Mouse (Mus musculus): Measurements from ENCODE around the gene Notch3. TPM values are rescaled to one million over a fixed set of nuclear protein-coding genes. Genes with fewer than 3 reads are reported as not detected.
A peak's percentile ranks its signal among the peaks of the same experiment; 100 is the strongest.

The Notch3 gene
- total and polyA plus RNA-seq, 3 experiments = 0.08 to 0.50 TPM; not detected in 1

GRCm38 (mm10) chr17:32164780-32165179, 1.9 kb downstream of the Notch3 start:
- no peaks in the 10 kb centered on the region for H3K27me3 ChIP-seq (ENCODE audit: control insufficient read depth in 1 of 2, insufficient read depth in 2 of 2, low read length in 2 of 2)
- TF ChIP-seq ZNF384 (IDR thresholded peaks at IDR 0.05; ENCODE audit: low read depth, low read length) (peak; percentile 71; the same call in 1 of the 2 replicates), NRF1 (IDR thresholded peaks at IDR 0.05; ENCODE audit: insufficient read depth, low read depth, low read length, poor library complexity, severe bottlenecking) (no peak), SMC3 (IDR thresholded peaks at IDR 0.05; ENCODE audit: low read depth, low read length) (no peak)
- H3K4me3 ChIP-seq (ENCODE audit: control insufficient read depth in 1 of 2, insufficient read depth in 1 of 2, low read depth in 2 of 2, low read length in 2 of 2) = no peak overlapping the region
- no peaks in the 10 kb centered on the region for H3K79me2 ChIP-seq (ENCODE audit: control insufficient read depth, insufficient read depth, low read length, poor library complexity)
- H3K4me1 ChIP-seq (ENCODE audit: control insufficient read depth in 1 of 2, insufficient read depth in 2 of 2, low read length in 2 of 2) = peaks cover 14 to 35% of the 10 kb centered on the region in 2 experiments
- H3K27ac ChIP-seq (ENCODE audit: control insufficient read depth, low read depth, low read length) = no peak overlapping the region
- no peak overlapping the region for H3K9ac ChIP-seq (ENCODE audit: control insufficient read depth, low read depth, low read length, poor library complexity, severe bottlenecking)
- no peak for DNase-seq (ENCODE audit: low read depth, low spot score)
- H3K36me3 ChIP-seq (ENCODE audit: control insufficient read depth in 1 of 2, insufficient read depth in 2 of 2, low read length in 2 of 2) = peaks cover 0 to 28% of the 10 kb centered on the region in 2 experiments; a peak in 2 of 4 replicates
- H3K9me3 ChIP-seq (replicated peaks; ENCODE audit: insufficient read depth, low read length) = no peaks in the 10 kb centered on the region

DNA sequence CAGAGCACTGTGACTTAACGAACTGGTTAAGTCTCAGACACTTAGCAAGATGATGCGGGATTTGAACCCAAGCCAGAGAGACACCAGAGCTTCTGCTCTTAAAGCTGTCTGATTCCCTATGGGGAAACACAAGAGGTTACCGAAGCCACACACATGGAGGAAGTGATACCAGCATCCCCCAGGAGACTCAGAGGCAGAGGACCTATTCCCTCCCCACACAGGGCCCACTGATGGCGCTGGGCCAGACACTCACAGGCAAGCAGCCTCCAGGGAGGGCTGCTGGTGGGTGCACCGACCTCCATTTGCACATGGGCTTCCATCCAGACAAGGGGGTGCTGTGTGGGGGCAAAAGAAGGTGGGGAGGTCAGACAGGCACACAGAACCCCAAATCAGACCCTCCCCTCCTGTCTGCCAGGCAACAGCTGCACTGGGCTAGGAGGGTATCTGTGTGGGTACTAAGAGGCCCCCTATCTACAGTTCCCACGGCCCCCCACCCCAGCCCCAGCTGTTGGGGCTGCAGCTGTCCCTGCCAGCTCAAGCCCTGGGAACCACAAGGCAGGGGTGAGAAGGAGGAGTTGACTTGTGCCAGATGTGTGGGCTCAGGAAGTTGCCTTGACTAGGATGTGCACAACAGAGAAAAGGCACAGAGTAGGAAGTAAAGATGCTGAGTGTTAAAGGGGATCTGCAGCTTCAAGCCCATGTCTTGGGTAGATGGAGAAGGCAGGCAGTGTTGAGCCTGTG, 2.6 kb downstream of the Notch3 start:
- peak; percentile 77 for DNase-seq (ENCODE audit: low read depth, low spot score)
- no peak for TF ChIP-seq MAX (IDR thresholded peaks at IDR 0.05; ENCODE audit: low read length)
- peak; percentile 62; the same call in 1 of the 2 replicates for TF ChIP-seq ETS1 (IDR thresholded peaks at IDR 0.05; ENCODE audit: low read depth, low read length)
- TF ChIP-seq ELF1 (IDR thresholded peaks at IDR 0.05; ENCODE audit: low read depth, low read length) = 0 out of 2 replicates have a peak, but pooled peaks have one; percentile 11

GRCm38 (mm10) chr17:32162112-32162850, 4.4 kb downstream of the Notch3 start:
- Histone ChIP-seq H3K79me2 (ENCODE audit: control insufficient read depth, insufficient read depth, low read length, poor library complexity) (no peaks in the 10 kb centered on the region), H3K4me1 (ENCODE audit: control insufficient read depth in 1 of 2, insufficient read depth in 2 of 2, low read length in 2 of 2) (peaks cover 8 to 40% of the 10 kb centered on the region in 2 experiments), H3K9ac (ENCODE audit: control insufficient read depth, low read depth, low read length, poor library complexity, severe bottlenecking) (no peak overlapping the region), H3K27ac (ENCODE audit: control insufficient read depth, low read depth, low read length) (no peak overlapping the region), H3K9me3 (replicated peaks; ENCODE audit: insufficient read depth, low read length) (no peaks in the 10 kb centered on the region), H3K36me3 (ENCODE audit: control insufficient read depth in 1 of 2, insufficient read depth in 2 of 2, low read length in 2 of 2) (peaks cover 0 to 21% of the 10 kb centered on the region in 2 experiments; a peak in 2 of 4 replicates), H3K4me3 (ENCODE audit: control insufficient read depth in 1 of 2, insufficient read depth in 1 of 2, low read depth in 2 of 2, low read length in 2 of 2) (no peak overlapping the region), H3K27me3 (ENCODE audit: control insufficient read depth in 1 of 2, insufficient read depth in 2 of 2, low read length in 2 of 2) (no peaks in the 10 kb centered on the region)
- DNase-seq (ENCODE audit: low read depth, low spot score) = no peak
- TF ChIP-seq UBTF (IDR thresholded peaks at IDR 0.05; ENCODE audit: borderline replicate concordance, insufficient read depth, low read depth, low read length) = no peak
- TF ChIP-seq CHD2 (IDR thresholded peaks at IDR 0.05; ENCODE audit: low read length) = no peak
- no peak for TF ChIP-seq SIN3A (IDR thresholded peaks at IDR 0.05; ENCODE audit: low read length)
- TF ChIP-seq MAFK (IDR thresholded peaks at IDR 0.05; ENCODE audit: borderline replicate concordance, low read depth, low read length) = no peak
- no peak for TF ChIP-seq MAX (IDR thresholded peaks at IDR 0.05; ENCODE audit: low read length)
- TF ChIP-seq CTCF (IDR thresholded peaks at IDR 0.05 in 2 of 3, conservative IDR thresholded peaks at IDR 0.05 in 1 of 3; ENCODE audit: control insufficient read depth in 1 of 3, insufficient read depth in 1 of 3, low read depth in 2 of 3, low read length in 3 of 3, poor library complexity in 1 of 3, severe bottlenecking in 1 of 3) = peak; percentile 22 to 61 (median 33); a peak in 5 of 6 replicates
- TF ChIP-seq SMC3 (IDR thresholded peaks at IDR 0.05; ENCODE audit: low read depth, low read length) = 0 out of 2 replicates have a peak, but pooled peaks have one; percentile 7

More for the DNA sequence above, 2.6 kb downstream of the Notch3 start:
- Histone ChIP-seq H3K4me3 (ENCODE audit: control insufficient read depth in 1 of 2, insufficient read depth in 1 of 2, low read depth in 2 of 2, low read length in 2 of 2) (no peak overlapping the region), H3K79me2 (ENCODE audit: control insufficient read depth, insufficient read depth, low read length, poor library complexity) (no peaks in the 10 kb centered on the region), H3K9me3 (replicated peaks; ENCODE audit: insufficient read depth, low read length) (no peaks in the 10 kb centered on the region), H3K4me1 (ENCODE audit: control insufficient read depth in 1 of 2, insufficient read depth in 2 of 2, low read length in 2 of 2) (peaks cover 8 to 36% of the 10 kb centered on the region in 2 experiments), H3K9ac (ENCODE audit: control insufficient read depth, low read depth, low read length, poor library complexity, severe bottlenecking) (no peak overlapping the region), H3K27me3 (ENCODE audit: control insufficient read depth in 1 of 2, insufficient read depth in 2 of 2, low read length in 2 of 2) (no peaks in the 10 kb centered on the region), H3K27ac (ENCODE audit: control insufficient read depth, low read depth, low read length) (no peak overlapping the region), H3K36me3 (ENCODE audit: control insufficient read depth in 1 of 2, insufficient read depth in 2 of 2, low read length in 2 of 2) (peaks cover 0 to 22% of the 10 kb centered on the region in 2 experiments; a peak in 2 of 4 replicates)

Measured in MEL (cell line).